In the genomic region with DNA sequence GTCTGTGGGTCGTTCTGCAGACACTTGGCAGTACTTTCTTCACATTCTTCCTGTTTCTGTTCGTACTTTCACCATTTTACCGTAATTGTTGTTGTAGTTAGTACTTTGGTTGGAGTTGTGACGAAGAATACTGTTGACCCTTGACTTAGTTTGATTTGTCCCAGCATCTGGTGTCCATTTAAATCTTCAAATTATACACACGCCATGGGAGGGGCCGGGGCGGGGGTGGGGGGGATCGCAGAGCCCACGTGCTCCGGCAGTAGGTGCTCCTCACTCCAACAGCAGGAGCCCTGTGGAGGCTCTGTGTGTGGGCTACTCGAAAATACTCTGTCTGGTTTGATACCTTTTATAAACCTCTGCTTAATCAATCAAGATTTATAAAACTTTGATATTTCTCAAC, we compare ENCODE assay signal across 35 mouse cellular contexts.
"Had no signal": no experiment of that assay in that cellular context is flagged by ENCODE, and none has a peak within 500 bp of the region (broad histone marks: within the 10 kb centered on the region; RNA-seq: fewer than 3 reads in every experiment).

No protein-coding gene starts in this region.

- DNase-seq: heart, postnatal 10 days; heart, postnatal 14 days; heart, postnatal 36 days; heart, postnatal 4 days; kidney, adult 11 months; kidney, adult 18-20 months; kidney, adult 2 months; kidney, adult 8-10 months; kidney, adult 9 months; kidney, postnatal 10 days; kidney, postnatal 14 days; kidney, postnatal 25 days; kidney, postnatal 36 days; kidney, postnatal 4 days; layer of hippocampus, adult 9-11 months; layer of hippocampus, postnatal 36 days had no signal

- ATAC-seq: hindbrain, embryonic 16.5 days; hindbrain, postnatal 0 days; inflammation-experienced regulatory T-cells, adult 6 months; intestine, embryonic 15.5 days; intestine, embryonic 16.5 days; intestine, postnatal 0 days had no signal

- H3K4me2 ChIP-seq: heart, embryonic 11.5 days; heart, embryonic 12.5 days; heart, embryonic 13.5 days; heart, embryonic 15.5 days; hindbrain, embryonic 12.5 days; hindbrain, embryonic 13.5 days; hindbrain, embryonic 14.5 days; hindbrain, embryonic 15.5 days; intestine, embryonic 15.5 days; kidney, embryonic 15.5 days had no signal

- H3K27me3 ChIP-seq: heart, embryonic 12.5 days; heart, embryonic 13.5 days; heart, embryonic 15.5 days; hindbrain, embryonic 12.5 days; hindbrain, embryonic 13.5 days; hindbrain, embryonic 15.5 days; intestine, embryonic 15.5 days; kidney, embryonic 15.5 days had no signal

- H3K9me3 ChIP-seq: heart, embryonic 12.5 days; heart, embryonic 13.5 days; heart, embryonic 15.5 days; hindbrain, embryonic 10.5 days; hindbrain, embryonic 12.5 days; hindbrain, embryonic 13.5 days; hindbrain, embryonic 15.5 days; intestine, embryonic 15.5 days; kidney, embryonic 15.5 days had no signal

- H3K4me1 ChIP-seq: heart, embryonic 12.5 days; heart, embryonic 13.5 days; heart, embryonic 15.5 days; hindbrain, embryonic 10.5 days; hindbrain, embryonic 12.5 days; hindbrain, embryonic 13.5 days; intestine, embryonic 15.5 days; kidney, embryonic 15.5 days had no signal

- H3K4me3 ChIP-seq: heart, embryonic 12.5 days; heart, embryonic 13.5 days; heart, embryonic 15.5 days; hindbrain, embryonic 10.5 days; hindbrain, embryonic 12.5 days; hindbrain, embryonic 13.5 days; hindbrain, embryonic 15.5 days; intestine, embryonic 15.5 days; kidney, embryonic 15.5 days; layer of hippocampus, adult 2 months; left cerebral cortex, adult 2 months had no signal

- H3K27ac ChIP-seq: heart, embryonic 13.5 days; heart, embryonic 15.5 days; hindbrain, embryonic 10.5 days; hindbrain, embryonic 12.5 days; hindbrain, embryonic 13.5 days; hindbrain, embryonic 14.5 days; hindbrain, embryonic 15.5 days; hindbrain, postnatal 0 days; intestine, embryonic 15.5 days; kidney, embryonic 15.5 days; kidney, postnatal 0 days; layer of hippocampus, adult 2 months; left cerebral cortex, adult 2 months had no signal

- H3K9ac ChIP-seq: heart, embryonic 12.5 days; heart, embryonic 13.5 days; heart, embryonic 15.5 days; hindbrain, embryonic 12.5 days; hindbrain, embryonic 13.5 days; hindbrain, embryonic 14.5 days; hindbrain, embryonic 15.5 days; intestine, embryonic 15.5 days; kidney, embryonic 15.5 days had no signal
